Mouse (Mus musculus): ENCODE measurements around the gene Cngb1. TPM values are rescaled to one million over a fixed set of nuclear protein-coding genes. Genes with fewer than 3 reads are reported as not detected.

Gene Cngb1
- polyA plus RNA-seq, 1 experiment from 2014 or later, result 0.69 TPM

DNA sequence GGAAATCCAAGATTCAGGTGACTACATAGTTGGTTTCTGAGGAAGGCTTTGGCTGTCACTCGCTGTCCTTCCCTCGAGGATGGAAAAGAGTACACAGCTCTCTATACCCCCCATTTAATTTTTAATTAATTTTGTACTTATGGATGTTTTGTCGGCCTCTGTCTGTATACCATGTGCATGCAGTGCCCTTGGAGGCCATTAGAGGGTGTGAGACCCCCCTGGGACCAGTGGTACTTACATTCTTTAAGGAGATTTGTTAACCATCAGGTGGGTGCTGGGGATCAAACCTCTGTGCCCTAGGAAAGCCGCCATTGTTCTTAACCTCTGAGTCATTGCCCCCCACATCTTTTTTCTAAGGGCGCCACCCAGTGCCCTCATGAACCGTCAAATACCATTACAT is 38.3 kb upstream of the Cngb1 start:
- Histone ChIP-seq H3K4me2 (ENCODE audit: low read length) (no peak overlapping the region), H3K27me3 (replicated peaks; ENCODE audit: control insufficient read depth, insufficient read depth, low read length) (no peaks in the 10 kb centered on the region), H3K27ac (ENCODE audit: low read depth, low read length) (no peak overlapping the region), H3K36me3 (ENCODE audit: control insufficient read depth, insufficient read depth, low read length) (peaks cover 20% of the 10 kb centered on the region), H3K4me3 (ENCODE audit: low read length) (no peak overlapping the region), H3K9ac (ENCODE audit: low read depth, low read length) (no peak overlapping the region), H3K4me1 (ENCODE audit: control insufficient read depth, insufficient read depth, low read depth, low read length) (peaks cover 16% of the 10 kb centered on the region), H3K9me3 (ENCODE audit: control insufficient read depth, low read length) (no peaks in the 10 kb centered on the region)
- 77% methylated on average over 6 of the region's 6 CpGs for WGBS
- no peak for ATAC-seq

DNA sequence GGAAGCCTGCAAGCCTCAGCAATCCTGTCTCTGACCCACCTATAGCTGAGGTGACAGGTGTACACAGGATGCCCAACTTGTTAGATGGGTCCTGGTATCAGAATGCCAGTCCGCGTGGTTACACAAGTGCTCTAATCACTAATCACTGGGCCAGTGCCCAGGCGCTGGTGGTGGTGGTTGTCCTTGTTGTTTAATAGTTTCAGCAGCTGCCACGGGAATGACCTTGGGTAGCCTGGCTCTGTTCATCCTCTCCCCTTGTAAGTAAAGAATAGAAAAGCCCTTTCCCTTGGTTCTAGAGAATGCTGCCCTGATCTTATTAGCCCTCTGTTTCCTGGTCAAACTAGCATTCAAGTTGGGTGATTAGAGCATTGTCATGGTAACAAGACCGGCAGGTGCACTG is 35.3 kb upstream of the Cngb1 start:
- Histone ChIP-seq H3K4me1 (ENCODE audit: control insufficient read depth, insufficient read depth, low read depth, low read length) (peaks cover under 1% of the 10 kb centered on the region; the same call in 1 of the 2 replicates), H3K9me3 (ENCODE audit: control insufficient read depth, low read length) (no peaks in the 10 kb centered on the region), H3K4me2 (ENCODE audit: low read length) (no peak overlapping the region), H3K27me3 (replicated peaks; ENCODE audit: control insufficient read depth, insufficient read depth, low read length) (no peaks in the 10 kb centered on the region), H3K4me3 (ENCODE audit: low read length) (no peak overlapping the region), H3K36me3 (ENCODE audit: control insufficient read depth, insufficient read depth, low read length) (peaks cover 24% of the 10 kb centered on the region), H3K27ac (ENCODE audit: low read depth, low read length) (no peak overlapping the region), H3K9ac (ENCODE audit: low read depth, low read length) (no peak overlapping the region)
- ATAC-seq, result no peak
- WGBS, result 69% methylated on average over 5 of the region's 5 CpGs

GRCm38 (mm10) chr8:95336363-95336762 is 30.0 kb upstream of the Cngb1 start:
- Histone ChIP-seq H3K27ac (ENCODE audit: low read depth, low read length) (no peak overlapping the region), H3K4me3 (ENCODE audit: low read length) (no peak overlapping the region), H3K4me2 (ENCODE audit: low read length) (no peak overlapping the region), H3K27me3 (replicated peaks; ENCODE audit: control insufficient read depth, insufficient read depth, low read length) (no peaks in the 10 kb centered on the region), H3K9me3 (ENCODE audit: control insufficient read depth, low read length) (no peaks in the 10 kb centered on the region), H3K9ac (ENCODE audit: low read depth, low read length) (no peak overlapping the region), H3K36me3 (ENCODE audit: control insufficient read depth, insufficient read depth, low read length) (peaks cover 16% of the 10 kb centered on the region; the same call in 1 of the 2 replicates), H3K4me1 (ENCODE audit: control insufficient read depth, insufficient read depth, low read depth, low read length) (peaks cover 5% of the 10 kb centered on the region)
- no peak for ATAC-seq

DNA sequence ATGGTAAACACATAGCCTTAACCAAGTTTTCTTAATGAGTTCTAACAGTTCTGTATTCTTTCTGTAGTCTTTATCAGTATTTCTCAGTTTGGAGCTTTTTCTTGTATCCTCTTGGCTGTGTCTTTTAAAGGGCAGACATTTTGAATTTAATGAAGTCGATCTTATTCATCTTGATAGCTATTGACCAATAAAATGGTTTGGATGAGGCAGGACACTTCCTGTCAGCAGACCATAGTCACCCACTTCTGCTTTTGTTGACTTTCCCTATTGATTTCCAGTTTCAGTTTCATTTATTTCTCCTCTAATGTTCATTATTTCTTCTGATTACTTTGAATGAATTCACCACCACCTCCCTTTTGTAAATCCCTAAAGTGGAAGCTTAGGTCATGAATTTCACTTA is 29.3 kb upstream of the Cngb1 start:
- no peak overlapping the region for H3K4me3 ChIP-seq (ENCODE audit: low read length)
- H3K27ac ChIP-seq (ENCODE audit: low read depth, low read length), result no peak overlapping the region
- H3K27me3 ChIP-seq (replicated peaks; ENCODE audit: control insufficient read depth, insufficient read depth, low read length), result no peaks in the 10 kb centered on the region
- WGBS, result 100% methylated on average over 1 of the region's 1 CpGs
- no peaks in the 10 kb centered on the region for H3K9me3 ChIP-seq (ENCODE audit: control insufficient read depth, low read length)
- H3K9ac ChIP-seq (ENCODE audit: low read depth, low read length), result no peak overlapping the region
- no peak overlapping the region for H3K4me2 ChIP-seq (ENCODE audit: low read length)
- no peak for ATAC-seq
- peaks cover 6% of the 10 kb centered on the region for H3K4me1 ChIP-seq (ENCODE audit: control insufficient read depth, insufficient read depth, low read depth, low read length)
- peaks cover 11% of the 10 kb centered on the region; the same call in 1 of the 2 replicates for H3K36me3 ChIP-seq (ENCODE audit: control insufficient read depth, insufficient read depth, low read length)

GRCm38 (mm10) chr8:95332437-95333199 is 26.2 kb upstream of the Cngb1 start:
- WGBS, result 23% methylated on average over 21 of the region's 21 CpGs
- Histone ChIP-seq H3K4me3 (ENCODE audit: low read length) (peak overlapping the region; percentile 79), H3K4me2 (ENCODE audit: low read length) (peak overlapping the region; percentile 86), H3K4me1 (ENCODE audit: control insufficient read depth, insufficient read depth, low read depth, low read length) (peaks cover 18% of the 10 kb centered on the region), H3K27me3 (replicated peaks; ENCODE audit: control insufficient read depth, insufficient read depth, low read length) (no peaks in the 10 kb centered on the region), H3K27ac (ENCODE audit: low read depth, low read length) (peak overlapping the region; percentile 98), H3K9me3 (ENCODE audit: control insufficient read depth, low read length) (no peaks in the 10 kb centered on the region), H3K36me3 (ENCODE audit: control insufficient read depth, insufficient read depth, low read length) (peaks cover 23% of the 10 kb centered on the region), H3K9ac (ENCODE audit: low read depth, low read length) (peak overlapping the region; percentile 94)
- no peak for ATAC-seq

DNA sequence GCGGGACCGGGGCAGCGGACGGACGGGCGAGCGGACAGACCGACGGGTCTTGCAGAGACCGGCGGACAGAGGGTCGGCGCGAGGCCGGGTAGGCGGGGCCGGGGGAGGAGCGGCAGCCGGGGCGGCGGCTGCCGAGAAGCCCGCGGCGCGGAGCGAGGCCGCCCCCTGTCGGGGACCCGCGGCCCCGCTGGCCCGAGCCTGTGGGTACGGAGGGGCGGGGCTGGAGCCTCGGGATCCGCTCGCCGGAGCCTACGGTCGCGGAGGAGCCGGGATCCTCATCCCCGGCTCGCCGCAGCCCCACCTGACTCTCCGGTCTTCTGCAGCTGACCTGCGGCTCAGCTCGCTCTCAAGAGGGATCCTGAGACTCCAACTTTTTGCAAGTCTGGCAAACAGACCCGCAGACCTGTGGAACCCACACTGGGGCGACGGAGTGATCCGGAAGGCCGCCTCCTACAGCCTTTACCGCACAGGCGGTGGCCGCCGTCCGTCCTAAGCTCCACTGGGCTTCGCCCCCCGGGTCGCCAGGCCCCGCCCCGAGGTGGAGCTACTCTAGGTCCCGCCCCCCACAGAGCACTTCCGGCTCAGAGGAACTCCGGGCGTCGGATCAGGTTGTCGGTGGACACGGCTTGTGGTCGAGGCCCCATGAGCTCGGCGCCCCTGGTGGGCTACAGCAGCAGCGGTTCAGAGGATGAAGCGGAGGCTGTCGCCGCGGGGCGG is 25.5 kb upstream of the Cngb1 start, which contains the start of the genes Zfp319 and Usb1:
Zfp319 (minus strand) TSS at position 231 of the 717 bp plus-strand sequence.
Usb1 (plus strand) TSS at position 565 of the 717 bp plus-strand sequence.
- Histone ChIP-seq H3K4me2 (ENCODE audit: low read length) (peak within 1 kb of the TSS; percentile 86), H3K27ac (ENCODE audit: low read depth, low read length) (peak within 1 kb of the TSS; percentile 98), H3K36me3 (ENCODE audit: control insufficient read depth, insufficient read depth, low read length) (peaks cover 28% of the 10 kb centered on the region), H3K4me1 (ENCODE audit: control insufficient read depth, insufficient read depth, low read depth, low read length) (peaks cover 18% of the 10 kb centered on the region), H3K9me3 (ENCODE audit: control insufficient read depth, low read length) (no peaks in the 10 kb centered on the region), H3K9ac (ENCODE audit: low read depth, low read length) (peak within 1 kb of the TSS; percentile 94), H3K4me3 (ENCODE audit: low read length) (peak within 1 kb of the TSS; percentile 79), H3K27me3 (replicated peaks; ENCODE audit: control insufficient read depth, insufficient read depth, low read length) (no peaks in the 10 kb centered on the region)
- under 1% methylated on average over 69 of the region's 80 CpGs for WGBS
- peak; percentile 93 for ATAC-seq

GRCm38 (mm10) chr8:95331156-95331719 is 24.9 kb upstream of the Cngb1 start:
- H3K4me3 ChIP-seq (ENCODE audit: low read length), result peak overlapping the region; percentile 79
- peak overlapping the region; percentile 98 for H3K27ac ChIP-seq (ENCODE audit: low read depth, low read length)
- H3K27me3 ChIP-seq (replicated peaks; ENCODE audit: control insufficient read depth, insufficient read depth, low read length), result no peaks in the 10 kb centered on the region
- no peaks in the 10 kb centered on the region for H3K9me3 ChIP-seq (ENCODE audit: control insufficient read depth, low read length)
- peak; percentile 46 for ATAC-seq
- peak overlapping the region; percentile 94 for H3K9ac ChIP-seq (ENCODE audit: low read depth, low read length)
- H3K36me3 ChIP-seq (ENCODE audit: control insufficient read depth, insufficient read depth, low read length), result peaks cover 32% of the 10 kb centered on the region
- peak overlapping the region; percentile 86 for H3K4me2 ChIP-seq (ENCODE audit: low read length)
- under 1% methylated on average over 37 of the region's 38 CpGs for WGBS
- peaks cover 22% of the 10 kb centered on the region for H3K4me1 ChIP-seq (ENCODE audit: control insufficient read depth, insufficient read depth, low read depth, low read length)

DNA sequence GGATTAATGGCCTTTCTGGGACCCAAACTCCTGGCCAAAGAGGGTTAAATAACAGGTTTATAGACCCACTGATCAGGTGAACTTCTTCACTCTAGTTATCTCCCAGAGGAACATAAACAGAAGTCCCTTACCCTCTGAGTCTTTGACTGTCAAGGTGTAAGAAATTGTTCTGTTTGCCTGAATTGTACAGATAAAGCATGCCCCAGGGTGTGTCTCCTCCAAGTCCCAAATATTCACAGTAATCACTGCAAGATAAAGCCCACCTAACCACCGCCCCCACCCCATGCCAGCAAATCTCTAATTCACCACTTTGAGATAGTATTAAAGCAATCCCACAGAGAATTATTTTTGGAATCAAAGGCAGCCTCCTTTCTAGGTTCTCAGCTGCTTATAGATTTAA is 24.0 kb upstream of the Cngb1 start:
- H3K4me1 ChIP-seq (ENCODE audit: control insufficient read depth, insufficient read depth, low read depth, low read length), result peaks cover 22% of the 10 kb centered on the region
- 82% methylated on average over 1 of the region's 1 CpGs for WGBS

More for the DNA sequence above, 24.0 kb upstream of the Cngb1 start:
- H3K9me3 ChIP-seq (ENCODE audit: control insufficient read depth, low read length), result no peaks in the 10 kb centered on the region
- H3K9ac ChIP-seq (ENCODE audit: low read depth, low read length), result peak overlapping the region; percentile 94
- no peaks in the 10 kb centered on the region for H3K27me3 ChIP-seq (replicated peaks; ENCODE audit: control insufficient read depth, insufficient read depth, low read length)
- peak overlapping the region; percentile 86 for H3K4me2 ChIP-seq (ENCODE audit: low read length)
- peaks cover 36% of the 10 kb centered on the region for H3K36me3 ChIP-seq (ENCODE audit: control insufficient read depth, insufficient read depth, low read length)
- H3K27ac ChIP-seq (ENCODE audit: low read depth, low read length), result no peak overlapping the region
- no peak for ATAC-seq
- peak overlapping the region; percentile 79 for H3K4me3 ChIP-seq (ENCODE audit: low read length)

Data from hindbrain, embryonic 16.5 days (tissue).